Mouse (Mus musculus) myocyte (in vitro differentiated cells): Measurements from ENCODE around the gene Nvl.

Experiments
- CEBPB ChIP-seq: IDR thresholded peaks from 2 replicates; pipeline ENCODE4 v1.6.1; 2011; ENCODE audit warnings: mild to moderate bottlenecking, moderate library complexity; ENCODE audit not compliant: poor library complexity, insufficient read depth, severe bottlenecking
- MAX ChIP-seq: IDR thresholded peaks from one replicate; pipeline ENCODE4 v1.6.1; 2011; ENCODE audit warnings: low read depth, mild to moderate bottlenecking, control low read depth
- POLR2A ChIP-seq: IDR thresholded peaks from one replicate; pipeline ENCODE4 v1.6.1; 2011; ENCODE audit warnings: low read depth, mild to moderate bottlenecking, control low read depth, moderate library complexity; ENCODE audit not compliant: insufficient read length
- TCF12 ChIP-seq: IDR thresholded peaks from one replicate; pipeline ENCODE4 v1.6.1; 2011; ENCODE audit warnings: mild to moderate bottlenecking, control low read depth; ENCODE audit not compliant: poor library complexity, insufficient read depth, severe bottlenecking
- USF1 ChIP-seq: IDR thresholded peaks from one replicate; pipeline ENCODE4 v1.6.1; 2011; ENCODE audit warnings: low read depth, mild to moderate bottlenecking, control low read depth, moderate library complexity

GRCm38 (mm10) chr1:181047520-181047919 is 96.5 kb downstream of the Nvl start:
- TF ChIP-seq TCF12 (no peak), POLR2A (no peak), MAX (no peak), CEBPB (no peak), USF1 (no peak)
